Mouse (Mus musculus) lung, postnatal 4 days (tissue): ENCODE measurements around the gene Lmo7.
A peak's percentile ranks its signal among the peaks of the same experiment; 100 is the strongest.

Source experiments
- DNase-seq, 2 experiments: peaks; one replicate each; pipeline ENCODE4 v3.0.0; 2021

The Lmo7 gene

DNA sequence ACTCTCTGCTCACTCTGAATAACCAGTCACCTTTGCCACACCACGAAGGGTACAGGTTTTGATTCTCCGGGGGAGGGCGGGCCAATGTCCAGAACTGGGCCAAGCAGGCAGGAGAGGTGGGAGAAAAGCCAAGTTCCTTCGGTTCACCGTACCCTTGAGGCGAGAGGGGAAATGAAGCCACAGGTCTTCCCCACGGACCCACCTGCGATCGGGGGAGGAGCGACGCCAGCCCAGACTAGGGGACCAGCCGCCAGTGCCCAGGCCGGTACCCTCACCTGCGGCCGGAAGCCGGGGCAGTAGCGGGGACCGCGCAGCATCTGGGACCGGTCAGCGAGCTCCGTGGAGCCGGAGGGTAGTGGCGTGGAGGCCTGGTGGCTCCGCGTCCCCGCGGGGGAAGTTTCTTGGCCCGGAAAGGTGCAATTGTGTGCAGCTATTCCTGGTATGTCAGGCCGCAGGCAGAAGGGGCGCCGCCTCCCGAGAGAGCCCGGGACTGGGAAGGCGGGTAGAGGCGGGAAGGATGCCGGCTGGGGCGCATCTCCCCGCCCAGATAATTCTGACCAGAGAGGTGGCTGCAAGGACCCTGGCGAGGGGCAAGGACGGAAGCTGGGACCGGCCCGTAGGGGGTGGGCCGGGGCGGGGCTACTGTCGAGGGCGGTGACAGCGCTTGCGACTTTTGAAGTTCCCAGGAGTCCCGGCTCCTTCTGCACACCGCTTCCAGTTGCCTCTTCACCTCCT, at the start of gene Lmo7, which contains the start of gene Gm9922:
TSS of gene Lmo7 (plus strand) at position 721 of the 735 bp plus-strand sequence.
TSS of gene Gm9922 (minus strand) at position 578 of the 735 bp plus-strand sequence.
- peak; percentile 71 to 85 for DNase-seq

- DNase-seq: no peak
Observed at GRCm38 (mm10) chr14:101687696-101688095, 42.1 kb upstream of the Lmo7 start.

- DNase-seq: no peak
Observed at GRCm38 (mm10) chr14:101688406-101688805, 41.4 kb upstream of the Lmo7 start.

- no peak for DNase-seq
Observed at GRCm38 (mm10) chr14:101704479-101704878, 25.3 kb upstream of the Lmo7 start.

DNA sequence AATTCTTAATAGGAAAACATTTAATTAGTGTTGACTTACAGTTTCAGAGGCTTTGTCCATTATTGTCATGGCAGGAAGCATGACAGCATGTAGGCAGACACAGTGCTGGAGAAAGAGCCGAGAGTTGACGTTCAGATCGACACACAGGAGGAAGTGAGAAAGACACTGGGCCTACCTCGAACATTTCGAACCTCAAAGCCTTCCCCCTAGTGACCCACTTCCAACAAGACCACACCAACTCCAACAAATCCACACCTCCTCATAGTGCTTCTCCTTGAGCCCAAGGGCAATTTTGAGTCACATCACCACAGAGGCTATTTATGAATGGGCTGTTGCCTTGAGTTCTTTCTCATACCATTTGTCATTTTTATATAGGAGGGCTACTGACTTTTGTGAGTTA, 22.7 kb upstream of the Lmo7 start:
- DNase-seq: no peak

GRCm38 (mm10) chr14:101714414-101714813, 15.3 kb upstream of the Lmo7 start:
- DNase-seq: no peak

DNA sequence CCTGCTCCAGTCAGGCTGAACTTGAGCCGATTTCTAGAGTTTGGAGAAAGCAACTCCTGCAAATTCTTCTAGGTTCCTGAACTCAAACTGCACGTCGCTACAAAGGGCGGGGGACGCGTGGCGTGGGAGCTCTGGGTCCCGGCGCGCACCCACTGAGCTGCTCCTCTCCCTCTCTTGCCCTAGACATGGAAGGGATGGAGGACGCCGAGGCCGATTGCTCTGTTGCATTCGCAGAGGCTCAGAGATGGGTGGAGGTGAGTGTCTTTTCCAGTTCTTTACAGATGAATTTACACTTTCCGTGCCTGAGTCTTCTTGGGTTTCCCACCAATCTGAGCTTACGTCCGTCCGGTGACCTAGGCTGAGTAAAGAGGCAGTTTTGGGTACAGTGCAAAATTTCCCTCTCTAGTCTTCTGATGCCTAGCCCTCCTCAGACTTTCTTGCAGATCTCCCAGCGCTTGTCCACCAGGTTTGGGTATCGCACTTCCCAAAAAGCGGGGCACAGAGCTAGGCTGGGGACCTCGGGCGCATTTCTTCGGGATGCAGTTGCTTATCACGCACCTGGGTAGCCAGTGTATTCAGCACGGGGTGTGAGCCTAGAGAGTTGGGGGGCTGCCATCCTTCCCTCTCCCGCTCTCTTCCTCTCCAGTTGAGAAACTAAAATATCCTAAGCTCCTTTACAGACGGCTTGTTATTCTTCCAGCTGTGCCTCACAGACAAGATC, 375 bp downstream of the Lmo7 start:
- no peak for DNase-seq

DNA sequence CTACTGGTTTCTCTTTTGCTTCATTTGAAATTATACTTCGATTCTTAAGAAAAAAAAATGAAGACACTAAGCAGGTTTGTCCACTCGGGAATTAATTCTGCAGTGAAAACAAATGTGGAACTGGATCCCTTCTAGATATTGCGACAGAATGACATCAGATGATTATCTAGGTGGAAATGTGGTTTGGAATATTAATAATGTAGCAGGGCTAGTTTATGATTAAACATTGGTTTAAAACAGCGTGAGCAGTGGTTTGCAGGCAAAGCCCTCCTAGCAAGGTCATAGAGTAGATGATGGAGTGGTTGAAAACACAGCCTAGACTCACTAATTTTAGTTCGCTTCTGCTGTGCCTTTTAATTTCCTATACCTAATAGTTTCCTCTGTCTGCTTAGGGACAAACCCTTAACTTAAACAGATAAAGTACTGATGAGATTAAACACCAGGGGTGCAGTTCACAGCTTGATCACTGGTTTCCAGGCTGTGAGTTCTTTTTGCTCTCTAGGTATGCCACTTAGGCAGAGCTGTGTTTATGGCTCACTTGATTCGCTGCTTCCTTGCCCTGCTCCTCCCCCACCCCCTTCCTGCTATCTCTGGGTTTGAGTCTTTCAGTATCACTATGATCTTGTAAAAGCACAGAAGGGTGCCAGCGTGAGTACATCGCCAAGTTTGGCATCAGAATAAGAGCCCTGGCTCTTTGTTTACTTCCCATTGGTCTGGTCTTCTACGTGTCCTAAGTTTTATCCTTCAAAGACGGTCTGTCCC, 4.0 kb downstream of the Lmo7 start:
- no peak for DNase-seq

GRCm38 (mm10) chr14:101737501-101737900, 7.7 kb downstream of the Lmo7 start:
- no peak for DNase-seq

DNA sequence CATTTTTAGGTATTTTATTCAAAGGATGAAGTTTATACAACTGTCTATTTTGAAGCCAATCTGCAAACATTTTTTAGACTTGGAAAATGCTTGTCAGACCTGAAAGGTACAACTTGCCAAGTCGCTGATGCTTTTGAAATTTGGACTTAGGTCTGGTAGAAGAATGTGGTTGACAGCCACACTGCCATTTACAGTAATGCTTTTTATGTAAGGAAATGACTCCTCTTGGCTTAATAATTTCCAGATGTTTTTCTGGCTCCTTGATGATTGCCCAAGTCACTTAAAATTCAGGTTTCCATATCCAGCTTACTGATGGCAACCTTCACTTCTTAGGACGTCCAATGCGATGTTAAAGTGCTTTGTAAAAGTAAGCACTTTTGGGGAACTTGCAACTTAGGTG, 16.9 kb downstream of the Lmo7 start:
- no peak for DNase-seq

- no peak for DNase-seq
Observed at GRCm38 (mm10) chr14:101747811-101748210, 18.1 kb downstream of the Lmo7 start.

DNA sequence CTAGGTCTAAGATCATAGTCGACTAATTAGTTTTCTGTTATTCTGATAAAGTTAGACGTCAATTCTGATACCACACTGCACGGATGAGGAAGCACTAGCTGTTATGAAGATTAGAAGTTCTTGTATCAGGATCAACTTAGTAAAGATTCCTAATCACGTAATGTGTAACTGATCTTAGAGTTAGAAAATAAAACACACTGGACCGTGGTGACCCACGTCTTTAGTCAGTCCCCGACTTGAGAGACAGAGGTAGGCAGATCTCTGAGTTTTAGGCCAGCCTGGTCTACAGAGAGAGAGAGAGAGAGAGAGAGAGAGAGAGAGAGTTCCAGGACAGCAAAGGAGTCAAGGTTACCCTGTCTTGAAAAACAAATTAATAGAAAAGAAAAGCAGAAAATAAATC, 18.7 kb downstream of the Lmo7 start:
- DNase-seq: no peak

DNA sequence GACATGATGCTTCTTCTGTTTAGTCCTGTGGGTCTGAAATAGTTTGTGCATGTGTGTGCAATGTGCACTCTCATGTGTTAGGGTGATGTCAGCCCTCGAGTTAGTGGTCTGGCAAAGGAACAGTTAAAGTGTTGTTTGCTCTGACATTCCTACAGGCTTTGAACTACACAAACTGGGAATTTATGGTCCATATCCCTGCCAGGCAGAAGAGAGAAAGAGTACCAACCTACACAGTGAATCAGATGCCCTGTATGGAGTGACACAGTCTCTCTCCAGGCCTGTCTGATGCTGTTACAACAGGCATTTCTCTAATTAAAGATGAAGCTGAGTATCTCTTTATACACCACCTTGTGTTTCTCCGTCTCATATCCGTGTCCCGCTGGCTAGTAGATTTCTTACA, 21.2 kb downstream of the Lmo7 start:
- no peak for DNase-seq

GRCm38 (mm10) chr14:101755425-101755824, 25.7 kb downstream of the Lmo7 start:
- DNase-seq: no peak

GRCm38 (mm10) chr14:101762267-101762666, 32.5 kb downstream of the Lmo7 start:
- no peak for DNase-seq

- no peak for DNase-seq
Observed at GRCm38 (mm10) chr14:101763762-101764295, 34.1 kb downstream of the Lmo7 start.

DNA sequence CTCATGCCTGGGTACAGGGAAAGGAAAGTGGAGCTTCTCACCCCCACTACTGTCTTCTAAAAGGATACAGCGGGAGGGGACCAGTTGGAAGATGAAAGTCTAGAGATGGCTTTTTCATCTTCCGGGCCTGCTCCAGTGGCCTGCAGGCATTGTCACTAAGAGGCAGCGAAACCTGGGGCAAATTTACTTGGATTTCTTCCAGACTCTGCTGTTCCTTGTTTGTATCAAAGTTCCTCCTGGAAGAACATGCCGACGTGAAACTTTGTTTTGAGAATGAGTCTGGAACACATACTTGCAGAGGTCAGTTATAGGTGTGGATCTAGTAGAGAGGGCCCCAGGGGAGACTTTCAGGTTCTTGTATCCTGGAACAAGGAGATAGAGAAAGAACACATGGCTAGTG, 41.6 kb downstream of the Lmo7 start:
- no peak for DNase-seq

DNA sequence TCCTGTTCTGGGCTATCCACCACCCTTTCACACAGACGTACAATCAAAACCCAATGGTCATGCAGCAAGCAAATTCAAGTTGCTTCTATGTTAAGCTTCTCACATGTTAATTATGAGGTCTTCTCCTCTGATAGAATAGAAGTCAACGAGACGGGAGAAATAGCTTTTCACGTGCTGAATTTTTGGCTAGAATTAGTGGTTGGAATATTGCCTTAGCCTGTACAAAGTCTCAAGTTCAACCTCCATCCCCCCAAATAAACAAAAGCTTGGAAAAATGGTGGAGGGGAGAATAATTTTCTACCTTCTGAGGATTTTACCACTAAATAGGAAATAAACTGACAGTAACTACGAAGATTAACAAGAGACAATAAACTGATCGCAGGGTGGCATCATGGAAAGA, 42.0 kb downstream of the Lmo7 start:
- no peak for DNase-seq

DNA sequence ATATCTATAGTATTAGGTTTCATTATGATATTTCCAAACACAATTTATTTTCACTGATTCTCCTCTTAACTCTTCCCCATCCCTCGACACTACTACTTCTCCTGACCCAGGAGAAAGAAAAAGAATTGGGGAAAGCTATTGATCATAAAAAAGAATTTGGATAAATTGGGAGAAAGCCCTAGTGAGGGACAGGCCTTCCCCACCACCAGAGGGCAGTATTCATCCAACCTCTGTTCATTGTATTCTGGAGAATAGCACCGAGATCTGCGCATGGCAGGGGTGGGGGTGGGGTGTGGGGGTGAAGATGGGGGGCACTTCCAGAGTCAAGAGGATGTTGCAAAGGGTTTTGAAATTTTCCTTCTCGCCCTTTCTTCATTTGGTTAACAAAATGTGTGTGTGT, 44.9 kb downstream of the Lmo7 start:
- DNase-seq: peak in 1 of 2 experiments; percentile 31

DNA sequence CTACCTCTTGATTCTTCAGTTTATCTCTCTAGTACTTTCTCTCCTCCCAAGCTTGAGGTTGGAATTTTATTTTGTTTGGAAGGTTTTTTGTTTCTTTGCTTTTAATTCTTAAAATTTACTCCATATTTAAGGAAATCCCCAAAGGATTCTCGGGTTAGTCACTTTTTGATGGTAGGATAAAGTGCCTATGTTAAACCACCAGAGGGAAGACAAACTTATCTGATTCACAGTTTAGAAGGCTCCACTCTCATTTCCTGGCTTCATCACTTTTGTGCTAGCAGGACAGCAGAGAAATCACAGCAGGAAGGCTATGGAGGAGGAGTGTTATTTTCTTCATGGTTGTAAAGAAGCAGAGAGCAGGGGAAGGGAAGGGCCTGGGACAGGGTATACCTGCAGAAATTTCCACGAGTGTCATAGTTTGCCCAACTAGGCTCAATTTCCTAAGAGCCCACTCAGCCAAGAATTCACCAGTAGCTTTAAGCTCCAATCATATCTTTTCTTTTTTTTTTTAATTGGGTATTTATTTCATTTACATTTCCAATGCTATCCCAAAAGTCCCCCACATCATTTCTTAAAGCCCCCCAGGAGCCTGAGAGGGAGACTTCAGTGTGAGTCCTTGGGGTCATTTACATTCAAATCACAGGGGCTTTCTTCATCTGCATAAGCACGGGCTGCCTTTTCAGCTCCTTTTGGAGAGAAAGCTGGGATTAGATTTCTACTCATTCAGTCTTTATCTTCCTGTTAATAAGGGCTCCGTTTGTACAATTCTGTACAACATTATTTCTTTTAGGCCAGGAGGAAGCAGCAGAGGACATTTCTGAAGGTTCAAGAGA, 46.8 kb downstream of the Lmo7 start:
- DNase-seq: no peak

DNA sequence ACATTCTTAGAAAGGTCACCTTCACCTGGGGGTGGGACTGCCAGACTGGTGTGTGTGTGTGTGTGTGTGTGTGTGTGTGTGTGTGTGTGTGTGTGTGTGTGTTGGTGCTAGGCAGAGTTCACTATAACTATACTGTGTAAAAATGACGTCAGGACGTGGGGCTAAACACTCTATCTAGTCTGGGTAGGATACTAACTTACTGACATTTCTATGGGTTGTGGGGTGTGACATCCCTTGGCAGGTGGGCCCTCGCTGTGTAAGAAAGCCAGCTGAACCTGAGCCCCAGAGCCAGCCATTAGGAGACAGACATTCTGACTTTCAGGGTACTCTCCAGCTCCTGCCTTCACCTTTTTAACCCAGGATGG, 47.4 kb downstream of the Lmo7 start:
- no peak for DNase-seq

DNA sequence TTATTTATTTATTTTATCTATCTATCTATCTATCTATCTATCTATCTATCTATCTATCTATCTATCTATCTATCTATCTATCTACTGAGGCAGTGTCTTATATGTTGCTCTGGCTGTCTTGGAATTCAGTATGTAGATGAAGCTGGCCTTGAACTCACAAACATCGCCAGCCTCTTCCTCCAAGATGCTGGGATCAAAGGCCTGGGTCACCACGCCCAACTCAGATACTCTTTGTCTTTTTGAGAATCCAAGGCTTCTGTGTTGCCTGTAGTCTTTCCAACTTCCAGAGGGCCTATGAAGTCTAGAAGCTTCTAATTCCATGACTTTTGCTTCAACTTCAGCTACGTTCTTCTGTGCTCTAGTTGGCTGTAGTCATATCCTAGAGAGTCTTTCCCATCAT, 48.7 kb downstream of the Lmo7 start:
- DNase-seq: no peak

DNA sequence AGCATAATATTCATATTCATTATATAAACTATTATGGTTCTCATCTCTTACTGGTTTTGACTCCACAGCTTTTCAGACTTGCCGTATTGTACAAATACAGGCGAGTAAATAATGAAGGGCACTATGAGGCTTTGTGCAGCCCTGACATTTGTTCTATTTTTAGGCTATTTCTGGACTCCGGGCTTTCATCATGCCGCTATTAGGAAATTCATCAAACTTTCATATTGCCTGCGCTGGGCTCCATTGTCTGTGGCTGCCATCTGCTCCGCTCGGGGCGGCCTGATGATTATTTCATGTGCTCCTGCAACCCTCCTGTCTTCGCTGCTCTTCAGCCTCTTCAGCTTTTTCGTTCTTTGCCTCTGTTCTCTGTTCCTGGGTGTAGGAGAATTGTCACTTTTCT, 50.3 kb downstream of the Lmo7 start:
- no peak for DNase-seq
